Mouse (Mus musculus) hindbrain, embryonic 11.5 days (tissue): Measurements from ENCODE around the gene Fam131c. TPM values are rescaled to one million over a fixed set of nuclear protein-coding genes. Genes with fewer than 3 reads are reported as not detected.

Experiments
- ATAC-seq: fragments of 200-750 bp; cut with Nextera tagmentation; 2 replicates; pipeline ENCODE4 v1.8.0; 2017; ENCODE audit warnings: mild to moderate bottlenecking, moderate TSS enrichment, moderate library complexity; ENCODE audit not compliant: low FRiP score
- DNase-seq: peaks from one replicate; pipeline ENCODE4 v3.0.0-alpha.2; 2015; ENCODE audit warnings: low spot score
- H3K27ac ChIP-seq: fragments of 300-500 bp; sonication (generic); 2 replicates; pipeline ENCODE4 v1.5.1; 2014; ENCODE audit warnings: mild to moderate bottlenecking, low read depth, low read length
- H3K27me3 ChIP-seq: fragments of 300-500 bp; sonication (generic); 2 replicates; pipeline ENCODE4 v1.6.1; 2014; ENCODE audit warnings: mild to moderate bottlenecking, low read length, moderate library complexity, mixed read lengths; ENCODE audit not compliant: control insufficient read depth, insufficient read depth
- H3K36me3 ChIP-seq: fragments of 300-500 bp; sonication (generic); 2 replicates; pipeline ENCODE4 v1.6.1; 2014; ENCODE audit warnings: mild to moderate bottlenecking, low read length, moderate library complexity, mixed read lengths; ENCODE audit not compliant: control insufficient read depth, insufficient read depth
- H3K4me1 ChIP-seq: fragments of 300-500 bp; sonication (generic); replicated peaks from 2 replicates; pipeline ENCODE4 v1.6.1; 2014; ENCODE audit warnings: low read length, mixed read lengths; ENCODE audit not compliant: control insufficient read depth, insufficient read depth
- H3K4me2 ChIP-seq: fragments of 300-500 bp; sonication (generic); replicated peaks from 2 replicates; pipeline ENCODE4 v1.6.1; 2014; ENCODE audit warnings: mild to moderate bottlenecking, low read depth, low read length
- H3K4me3 ChIP-seq: fragments of 300-500 bp; sonication (generic); 2 replicates; pipeline ENCODE4 v1.5.1; 2014; ENCODE audit warnings: low read depth, low read length
- H3K9ac ChIP-seq: fragments of 300-500 bp; sonication (generic); 2 replicates; pipeline ENCODE4 v1.6.1; 2014; ENCODE audit warnings: low read depth, low read length
- H3K9me3 ChIP-seq: fragments of 300-500 bp; sonication (generic); 2 replicates; pipeline ENCODE4 v1.6.1; 2016; ENCODE audit warnings: low read length; ENCODE audit not compliant: control insufficient read depth
- WGBS: fragments of 180-500 bp; shearing (Covaris S2); extraction: QIAGEN DNeasy Blood & Tissue Kit; methylation state at CpG from one replicate; pipeline ENCODE4 v1.1.7; 2014; 5-methylcytosine and 5-hydroxymethylcytosine counted together
- polyA plus RNA-seq: library from polyadenylated mRNA; unstranded; fragments of >200 nt; fragmentation: Nextera tagmentation; extraction: Ambion mirVana; gene quantifications from 2 replicates; pipeline ENCODE4 v1.2.1, GENCODE M21; 2014

Gene Fam131c
- polyA plus RNA-seq, 1 experiment from 2014 or later = 0.69 TPM

DNA sequence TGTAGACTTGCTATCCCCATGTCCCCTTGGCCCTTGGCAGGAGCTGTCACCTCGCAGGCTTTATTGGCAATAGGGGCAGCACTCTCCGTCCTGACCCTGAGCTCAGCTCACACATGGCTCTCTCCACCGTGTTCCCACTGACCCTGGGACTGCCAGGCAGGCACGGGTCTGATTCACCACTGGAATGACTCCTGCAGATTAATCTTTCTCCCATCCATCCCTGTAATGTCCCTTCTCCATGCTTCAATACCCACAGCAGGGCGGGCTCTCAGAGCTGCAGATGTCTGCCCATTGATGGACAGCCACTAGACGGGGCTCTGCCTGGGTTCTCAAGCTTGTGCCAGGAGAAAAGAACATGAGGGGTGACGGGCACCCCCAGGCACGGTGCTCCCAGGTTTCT is 2.9 kb upstream of the Fam131c start:
- 54% methylated on average over 8 of the region's 8 CpGs for WGBS
- H3K9ac ChIP-seq = no peak overlapping the region
- peaks cover 33% of the 10 kb centered on the region for H3K27me3 ChIP-seq
- no peak for DNase-seq
- H3K4me3 ChIP-seq = no peak overlapping the region
- H3K4me1 ChIP-seq = no peaks in the 10 kb centered on the region; the same call in 1 of the 2 replicates
- ATAC-seq = no peak
- H3K9me3 ChIP-seq = no peaks in the 10 kb centered on the region
- H3K36me3 ChIP-seq = no peaks in the 10 kb centered on the region
- H3K4me2 ChIP-seq = no peak overlapping the region
- H3K27ac ChIP-seq = no peak overlapping the region

DNA sequence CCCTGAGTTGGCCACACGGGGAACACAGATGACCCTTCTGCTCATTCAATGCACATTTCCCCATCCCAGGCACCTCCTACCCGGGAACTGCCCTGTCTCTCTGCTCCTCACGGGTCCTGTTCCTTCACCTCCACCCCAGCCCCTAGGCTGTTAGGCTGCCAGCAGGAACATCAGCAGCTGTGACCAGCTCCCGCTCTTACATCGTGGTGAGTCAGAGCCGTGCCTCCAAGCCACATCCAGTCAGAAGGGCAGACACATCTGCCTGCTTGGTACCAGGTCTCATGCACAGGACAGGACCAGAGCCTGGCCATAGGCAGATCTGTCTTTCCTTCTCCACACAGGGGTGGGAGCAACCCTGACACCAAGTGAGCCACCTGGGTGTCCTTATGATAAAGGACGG is 2.1 kb upstream of the Fam131c start:
- no peaks in the 10 kb centered on the region for H3K9me3 ChIP-seq
- 53% methylated on average over 7 of the region's 7 CpGs for WGBS
- no peak overlapping the region for H3K27ac ChIP-seq
- no peak overlapping the region for H3K9ac ChIP-seq
- peaks cover 33% of the 10 kb centered on the region for H3K27me3 ChIP-seq
- DNase-seq (no peak), ATAC-seq (no peak)
- H3K4me2 ChIP-seq = no peak overlapping the region
- no peaks in the 10 kb centered on the region; the same call in 1 of the 2 replicates for H3K4me1 ChIP-seq
- no peaks in the 10 kb centered on the region for H3K36me3 ChIP-seq
- H3K4me3 ChIP-seq = no peak overlapping the region

- 92% methylated on average over 5 of the region's 5 CpGs for WGBS
- no peak for ATAC-seq
- Histone ChIP-seq H3K9me3 (no peaks in the 10 kb centered on the region), H3K4me2 (no peak overlapping the region), H3K27me3 (peaks cover 13% of the 10 kb centered on the region), H3K4me1 (no peaks in the 10 kb centered on the region), H3K27ac (no peak overlapping the region), H3K4me3 (no peak overlapping the region), H3K36me3 (no peaks in the 10 kb centered on the region), H3K9ac (no peak overlapping the region)
- no peak for DNase-seq
These were observed 4.4 kb downstream of the Fam131c start for GRCm38 (mm10) chr4:141372426-141372825.

DNA sequence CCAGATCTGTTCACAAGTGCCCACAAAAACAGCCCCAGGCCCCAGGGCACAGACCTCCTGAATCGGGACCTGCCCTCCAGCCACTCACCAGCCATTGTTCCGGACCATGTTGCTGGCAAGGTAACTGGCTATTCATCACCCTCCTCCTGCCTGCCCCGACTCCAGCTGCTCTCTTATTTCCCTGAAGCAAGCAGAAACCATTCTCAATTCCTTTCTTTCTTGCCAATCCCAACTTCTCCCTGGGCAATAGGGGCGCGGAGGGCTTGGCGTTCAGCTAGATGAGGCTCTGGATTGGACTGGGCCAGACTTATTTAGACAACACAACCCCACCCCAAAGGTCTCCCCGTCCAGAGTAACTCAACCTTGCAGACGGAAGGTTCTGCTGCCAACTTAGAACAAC is 11.7 kb downstream of the Fam131c start:
- H3K27ac ChIP-seq = no peak overlapping the region
- H3K4me2 ChIP-seq = no peak overlapping the region
- H3K27me3 ChIP-seq = peaks cover 32% of the 10 kb centered on the region
- no peaks in the 10 kb centered on the region for H3K9me3 ChIP-seq
- ATAC-seq (no peak), DNase-seq (no peak)
- H3K4me1 ChIP-seq = peaks cover 4% of the 10 kb centered on the region; the same call in 1 of the 2 replicates
- H3K36me3 ChIP-seq = no peaks in the 10 kb centered on the region
- no peak overlapping the region for H3K4me3 ChIP-seq
- H3K9ac ChIP-seq = no peak overlapping the region
- 55% methylated on average over 8 of the region's 8 CpGs for WGBS

- Histone ChIP-seq H3K4me3 (peak overlapping the region; percentile 34), H3K4me1 (peaks cover 4% of the 10 kb centered on the region; the same call in 1 of the 2 replicates), H3K27me3 (peaks cover 33% of the 10 kb centered on the region), H3K4me2 (peak overlapping the region; percentile 52), H3K9ac (peak overlapping the region; percentile 15; the same call in 1 of the 2 replicates), H3K27ac (no peak overlapping the region), H3K36me3 (no peaks in the 10 kb centered on the region), H3K9me3 (no peaks in the 10 kb centered on the region)
- ATAC-seq = peak; percentile 51; the same call in 1 of the 2 replicates
- DNase-seq = peak; percentile 60
- WGBS = under 1% methylated on average over 25 of the region's 25 CpGs
These were observed 14.4 kb downstream of the Fam131c start for GRCm38 (mm10) chr4:141382406-141382805.

DNA sequence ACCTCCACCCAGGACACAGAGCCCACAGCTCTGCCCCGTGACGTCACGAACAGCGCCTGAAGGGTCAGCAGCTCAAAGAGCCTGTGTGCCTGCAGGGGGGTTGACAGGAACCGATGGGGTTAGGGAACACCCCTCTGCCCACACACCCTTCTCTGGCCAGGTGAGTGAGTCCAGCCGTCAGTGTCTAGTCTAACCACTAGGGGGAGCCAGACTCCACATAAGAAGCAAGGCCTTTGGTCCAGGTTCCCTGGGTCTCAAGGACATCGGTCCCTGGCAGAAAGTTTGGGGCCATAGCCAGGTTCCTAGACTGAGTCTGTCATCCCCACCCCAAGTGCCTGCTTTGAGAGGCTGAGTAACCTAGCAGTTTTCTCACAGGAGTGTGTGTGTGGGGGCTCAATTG is 17.3 kb downstream of the Fam131c start:
- no peak overlapping the region for H3K4me3 ChIP-seq
- H3K27ac ChIP-seq = no peak overlapping the region
- WGBS = 0% methylated on average over 6 of the region's 7 CpGs
- DNase-seq (peak; percentile 82), ATAC-seq (no peak)
- H3K4me2 ChIP-seq = no peak overlapping the region
- no peaks in the 10 kb centered on the region for H3K36me3 ChIP-seq
- no peaks in the 10 kb centered on the region for H3K9me3 ChIP-seq
- peaks cover 4% of the 10 kb centered on the region; the same call in 1 of the 2 replicates for H3K4me1 ChIP-seq
- no peak overlapping the region for H3K9ac ChIP-seq
- peaks cover 31% of the 10 kb centered on the region for H3K27me3 ChIP-seq

DNA sequence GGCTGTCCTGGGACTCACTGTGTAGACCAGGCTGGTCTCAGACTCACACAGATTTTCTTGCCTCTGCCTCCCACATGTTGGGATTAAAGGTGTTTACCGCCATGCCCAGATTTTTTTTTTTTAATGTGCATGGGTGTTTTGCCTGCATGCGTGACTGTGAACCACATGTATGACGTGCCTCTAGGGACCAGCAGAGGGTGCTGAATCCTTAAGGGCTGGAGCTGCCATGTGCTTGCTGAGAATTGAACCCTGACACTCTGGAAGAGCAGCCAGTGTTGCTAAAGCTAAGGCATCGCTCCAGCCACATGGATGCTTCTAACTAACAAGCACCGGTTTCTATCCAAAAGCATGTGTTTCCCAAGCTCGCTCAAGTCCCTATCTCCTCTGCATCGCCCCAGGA is 18.1 kb downstream of the Fam131c start:
- Histone ChIP-seq H3K9me3 (no peaks in the 10 kb centered on the region), H3K36me3 (no peaks in the 10 kb centered on the region), H3K9ac (no peak overlapping the region), H3K27ac (no peak overlapping the region), H3K4me3 (no peak overlapping the region), H3K4me1 (peaks cover 4% of the 10 kb centered on the region; the same call in 1 of the 2 replicates), H3K27me3 (peaks cover 31% of the 10 kb centered on the region), H3K4me2 (no peak overlapping the region)
- WGBS = 74% methylated on average over 7 of the region's 7 CpGs
- ATAC-seq (no peak), DNase-seq (no peak)

GRCm38 (mm10) chr4:141387093-141387784 is 19.2 kb downstream of the Fam131c start:
- H3K4me3 ChIP-seq = no peak overlapping the region
- H3K36me3 ChIP-seq = no peaks in the 10 kb centered on the region
- peaks cover 25% of the 10 kb centered on the region for H3K27me3 ChIP-seq
- no peak overlapping the region for H3K27ac ChIP-seq
- no peaks in the 10 kb centered on the region for H3K9me3 ChIP-seq
- peaks cover 2% of the 10 kb centered on the region; the same call in 1 of the 2 replicates for H3K4me1 ChIP-seq
- 22% methylated on average over 5 of the region's 5 CpGs for WGBS
- ATAC-seq (no peak; the same call in 1 of the 2 replicates), DNase-seq (peak; percentile 88)
- H3K9ac ChIP-seq = no peak overlapping the region
- H3K4me2 ChIP-seq = no peak overlapping the region

- H3K27ac ChIP-seq = no peak overlapping the region
- H3K36me3 ChIP-seq = no peaks in the 10 kb centered on the region
- peaks cover 18% of the 10 kb centered on the region for H3K27me3 ChIP-seq
- no peaks in the 10 kb centered on the region for H3K4me1 ChIP-seq
- no peak for DNase-seq
- H3K9ac ChIP-seq = no peak overlapping the region
- ATAC-seq = no peak
- no peak overlapping the region for H3K4me3 ChIP-seq
- no peaks in the 10 kb centered on the region for H3K9me3 ChIP-seq
- H3K4me2 ChIP-seq = no peak overlapping the region
- 63% methylated on average over 5 of the region's 5 CpGs for WGBS
These were observed 19.9 kb downstream of the Fam131c start for GRCm38 (mm10) chr4:141387933-141388332.
